Mouse (Mus musculus): ENCODE results near the gene Gm10665. TPM values are rescaled to one million over a fixed set of nuclear protein-coding genes. Genes with fewer than 3 reads are reported as not detected.
"Not testable (repeated sequence)": the region's sequence is repeated elsewhere in the genome, so short reads cannot be mapped to it uniquely, and the experiment has no call there.

The Gm10665 gene
- not detected in 2 replicates for polyA plus RNA-seq (2011; ENCODE audit: insufficient read length, low read depth, missing spikeins)

- not testable (repeated sequence) for H3K4me3 ChIP-seq (ENCODE audit: insufficient read depth, low read length); H3K27ac ChIP-seq (ENCODE audit: insufficient read depth, low read length); H3K4me1 ChIP-seq (ENCODE audit: control insufficient read depth, insufficient read depth, low read length)
Observed at GRCm38 (mm10) chr7:22463975-22464374, at the start of gene Gm10665. Gene Gm10665 (minus strand): TSS chr7:22464075.

- H3K4me1 ChIP-seq (ENCODE audit: control insufficient read depth, insufficient read depth, low read length); H3K27ac ChIP-seq (ENCODE audit: insufficient read depth, low read length); H3K4me3 ChIP-seq (ENCODE audit: insufficient read depth, low read length): not testable (repeated sequence)
Observed at GRCm38 (mm10) chr7:22499578-22499977, 35.7 kb upstream of the Gm10665 start, which contains the start of gene Vmn1r151. Gene Vmn1r151 (minus strand): TSS chr7:22499678.

DNA sequence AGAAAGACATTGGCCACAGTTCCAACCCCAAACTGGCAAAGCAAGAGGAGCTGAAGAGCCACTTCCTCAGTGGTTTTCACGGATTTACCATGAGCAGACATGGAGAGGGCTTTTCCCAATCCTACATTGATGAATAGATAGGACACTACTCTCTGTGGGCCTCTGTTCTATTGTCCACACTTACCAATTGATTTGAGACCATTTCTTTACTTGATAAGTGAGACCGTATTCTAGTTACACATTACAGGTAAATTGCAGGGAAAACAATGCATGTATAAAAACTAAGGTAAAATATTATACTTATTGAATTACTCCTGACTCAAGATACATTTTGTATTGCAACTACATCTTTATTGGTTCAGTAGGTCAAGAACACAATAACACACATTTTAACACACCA, 25.7 kb downstream of the Gm10665 start, which contains the start of gene Vmn1r149:
Gene Vmn1r149, minus strand, starts transcription at position 101 of the 400 bp plus-strand sequence.
- H3K4me3 ChIP-seq (ENCODE audit: insufficient read depth, low read length); H3K27ac ChIP-seq (ENCODE audit: insufficient read depth, low read length); H3K4me1 ChIP-seq (ENCODE audit: control insufficient read depth, insufficient read depth, low read length): not testable (repeated sequence)

DNA sequence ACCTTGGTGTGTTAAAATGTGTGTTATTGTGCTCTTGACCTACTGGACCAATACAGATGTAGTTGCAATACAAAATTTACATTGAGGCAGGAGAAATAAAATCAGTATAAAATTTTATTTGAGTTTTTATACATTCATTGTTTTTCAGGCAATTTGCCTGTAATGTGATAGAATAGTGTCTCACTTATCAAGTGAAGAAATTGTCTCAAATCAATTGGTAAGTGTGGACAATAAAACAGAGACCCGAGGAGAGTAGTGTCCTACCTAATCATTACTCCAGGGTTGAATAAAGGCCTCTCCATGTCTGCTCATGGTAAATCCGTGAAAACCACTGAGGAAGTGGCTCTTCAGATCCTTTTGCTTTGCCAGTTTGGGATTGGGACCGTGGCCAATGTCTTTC, 50.6 kb downstream of the Gm10665 start, which contains the start of gene Vmn1r148:
Gene Vmn1r148, plus strand, starts transcription at position 301 of the 400 bp plus-strand sequence.
- not testable (repeated sequence) for H3K4me1 ChIP-seq (ENCODE audit: control insufficient read depth, insufficient read depth, low read length); H3K4me3 ChIP-seq (ENCODE audit: insufficient read depth, low read length); H3K27ac ChIP-seq (ENCODE audit: insufficient read depth, low read length)

Other genes with a start within 250 kb of the Gm10665 start
- gene Gm8453, start 234.6 kb downstream of the Gm10665 start, polyA plus RNA-seq (2011; ENCODE audit: insufficient read length, low read depth, missing spikeins): not detected in 2 replicates
- gene Gm4187, start 134.4 kb downstream of the Gm10665 start, polyA plus RNA-seq (2011; ENCODE audit: insufficient read length, low read depth, missing spikeins): not detected in 2 replicates
- gene Gm8660, start 93.0 kb downstream of the Gm10665 start, polyA plus RNA-seq (2011; ENCODE audit: insufficient read length, low read depth, missing spikeins): not detected in 2 replicates
- gene Vmn1r148, start 50.5 kb downstream of the Gm10665 start, polyA plus RNA-seq (2011; ENCODE audit: insufficient read length, low read depth, missing spikeins): not detected in 2 replicates
- gene Vmn1r149, start 25.8 kb downstream of the Gm10665 start, polyA plus RNA-seq (2011; ENCODE audit: insufficient read length, low read depth, missing spikeins): not detected in 2 replicates
- gene Vmn1r151, start 35.6 kb upstream of the Gm10665 start, polyA plus RNA-seq (2011; ENCODE audit: insufficient read length, low read depth, missing spikeins): not detected in 2 replicates
- gene Vmn1r152, start 58.9 kb upstream of the Gm10665 start, polyA plus RNA-seq (2011; ENCODE audit: insufficient read length, low read depth, missing spikeins): not detected in 2 replicates
- gene Gm8677, start 70.8 kb upstream of the Gm10665 start, polyA plus RNA-seq (2011; ENCODE audit: insufficient read length, low read depth, missing spikeins): not detected in 2 replicates
- gene Gm4201, start 101.3 kb upstream of the Gm10665 start, polyA plus RNA-seq (2011; ENCODE audit: insufficient read length, low read depth, missing spikeins): not detected in 2 replicates
- not detected in 2 replicates for gene Gm4565, start 124.1 kb upstream of the Gm10665 start, polyA plus RNA-seq (2011; ENCODE audit: insufficient read length, low read depth, missing spikeins)
- not detected in 2 replicates for gene Vmn1r155, start 193.9 kb upstream of the Gm10665 start, polyA plus RNA-seq (2011; ENCODE audit: insufficient read length, low read depth, missing spikeins)
- not detected in 2 replicates for gene Gm8693, start 228.2 kb upstream of the Gm10665 start, polyA plus RNA-seq (2011; ENCODE audit: insufficient read length, low read depth, missing spikeins)